Mouse (Mus musculus): ENCODE results near the gene Mbtd1.

- no peak for TF ChIP-seq EP300 (IDR thresholded peaks at IDR 0.05; ENCODE audit: insufficient read depth, low read depth, low read length)
- TF ChIP-seq CTCF (IDR thresholded peaks at IDR 0.05), result no peak
- TF ChIP-seq POLR2A (IDR thresholded peaks at IDR 0.05; ENCODE audit: insufficient read depth, low read depth, low read length), result no peak
These were observed 893 bp downstream of the Mbtd1 start for GRCm38 (mm10) chr11:93886411-93887079.

All from heart, adult 2 months (tissue).